In genomic region chr13:41584358-41584680, GRCm38 (mm10) we compare ENCODE assay signal across 22 mouse cellular contexts. TPM values are rescaled to one million over a fixed set of nuclear protein-coding genes. Genes with fewer than 3 reads are reported as not detected.
DNase-seq lines count a peak whose midpoint lies in the region; ATAC-seq and TF ChIP-seq lines count a peak whose summit lies in the region.
"Had no signal": no experiment of that assay in that cellular context is flagged by ENCODE, and none has a peak within 500 bp of the region (broad histone marks: within the 10 kb centered on the region; RNA-seq: fewer than 3 reads in every experiment).

No protein-coding gene starts in this region.

- H3K4me3 ChIP-seq in layer of hippocampus, adult 2 months, result no peak overlapping the region
- H3K4me3 ChIP-seq: embryonic facial prominence, embryonic 12.5 days; embryonic facial prominence, embryonic 15.5 days; heart, embryonic 12.5 days; heart, embryonic 15.5 days; hindbrain, embryonic 10.5 days; hindbrain, embryonic 13.5 days had no signal

- no peak for DNase-seq in layer of hippocampus, adult 2 months (ENCODE audit: low spot score in 2 of 2)
- DNase-seq in layer of hippocampus, postnatal 10 days (ENCODE audit: low spot score in 2 of 2), result no peak
- DNase-seq in naive thymus-derived CD4-positive, alpha-beta T cell, adult 2 months (ENCODE audit: low read depth), result peak; percentile 59
- no peak for DNase-seq in lung, postnatal 36 days
- DNase-seq in spleen, postnatal 4 days (ENCODE audit: low spot score in 2 of 2), result no peak
- DNase-seq: adrenal gland, postnatal 10 days; cerebellum, adult 2 months; cerebellum, adult 9-11 months; cerebellum, postnatal 25 days; forebrain, postnatal 0 days; gastrocnemius, postnatal 25 days; heart, postnatal 10 days had no signal

- TF ChIP-seq CTCF in layer of hippocampus, adult 2 months (conservative IDR thresholded peaks at IDR 0.05), result no peak

- H3K27ac ChIP-seq in layer of hippocampus, adult 2 months, result 0 out of 2 replicates have a peak overlapping the region, but pooled peaks have one; percentile 69
- H3K27ac ChIP-seq: embryonic facial prominence, embryonic 12.5 days; embryonic facial prominence, embryonic 15.5 days; heart, embryonic 15.5 days; hindbrain, embryonic 10.5 days; hindbrain, embryonic 13.5 days had no signal

- ATAC-seq in activated CD4-positive, CD25-positive, alpha-beta regulatory T cell, adult 4 months, result peak; percentile 43
- ATAC-seq: forebrain, embryonic 14.5 days; forebrain, postnatal 0 days; hindbrain, embryonic 16.5 days; Patski had no signal

RNA-seq across cellular contexts. Expression of gene Tmem170b, which starts 21.4 kb away (rescaled TPM):
- 10 to 100 TPM; 88.6 to 91.0 TPM for total RNA-seq in layer of hippocampus, adult 2 months (2021)
- 10 to 100 TPM; 88.5 to 95.5 TPM for total RNA-seq in layer of hippocampus, postnatal 10 days (2021)
- 10 to 100 TPM; 10.5 to 10.8 TPM for polyA plus RNA-seq in activated CD4-positive, CD25-positive, alpha-beta regulatory T cell, adult 4 months (2017; shearing (Covaris generic))
